Mouse (Mus musculus) forebrain, embryonic 15.5 days (tissue): ENCODE results near the gene Zbtb21. TPM values are rescaled to one million over a fixed set of nuclear protein-coding genes. Genes with fewer than 3 reads are reported as not detected.
A peak's percentile ranks its signal among the peaks of the same experiment; 100 is the strongest.
"Not testable (repeated sequence)": the region's sequence is repeated elsewhere in the genome, so short reads cannot be mapped to it uniquely, and the experiment has no call there.

ENCODE experiments used
- ATAC-seq: fragments of 200-750 bp; cut with Nextera tagmentation; replicated peaks from 2 replicates; pipeline ENCODE4 v1.8.0; 2017; ENCODE audit warnings: mild to moderate bottlenecking, moderate TSS enrichment, moderate library complexity
- H3K27ac ChIP-seq: fragments of 300-500 bp; sonication (generic); replicated peaks from 2 replicates; pipeline ENCODE4 v1.5.1; 2015; ENCODE audit warnings: mild to moderate bottlenecking, inconsistent platforms
- H3K27me3 ChIP-seq: fragments of 300-500 bp; sonication (generic); 2 replicates; pipeline ENCODE4 v1.6.1; 2015; ENCODE audit warnings: inconsistent platforms
- H3K36me3 ChIP-seq: fragments of 300-500 bp; sonication (generic); 2 replicates; pipeline ENCODE4 v1.6.1; 2015; ENCODE audit warnings: mild to moderate bottlenecking, inconsistent platforms
- H3K4me1 ChIP-seq: fragments of 300-500 bp; sonication (generic); 2 replicates; pipeline ENCODE4 v1.6.1; 2015; ENCODE audit warnings: inconsistent platforms
- H3K4me2 ChIP-seq: fragments of 300-500 bp; sonication (generic); replicated peaks from 2 replicates; pipeline ENCODE4 v1.6.1; 2015; ENCODE audit warnings: mild to moderate bottlenecking, inconsistent platforms
- H3K4me3 ChIP-seq: fragments of 300-500 bp; sonication (generic); 2 replicates; pipeline ENCODE4 v1.5.1; 2015; ENCODE audit warnings: mild to moderate bottlenecking, inconsistent platforms
- H3K9ac ChIP-seq: fragments of 300-500 bp; sonication (generic); replicated peaks from 2 replicates; pipeline ENCODE4 v1.6.1; 2015; ENCODE audit warnings: mild to moderate bottlenecking, inconsistent platforms
- H3K9me3 ChIP-seq: fragments of 300-500 bp; sonication (generic); 2 replicates; pipeline ENCODE4 v1.6.1; 2016; ENCODE audit warnings: inconsistent platforms
- WGBS: fragments of 180-500 bp; shearing (Covaris S2); methylation state at CpG from one replicate; pipeline ENCODE4 v1.1.7; 2015; ENCODE audit warnings: mixed read lengths; 5-methylcytosine and 5-hydroxymethylcytosine counted together
- polyA plus RNA-seq: library from polyadenylated mRNA; unstranded; fragments of >200 nt; fragmentation: Nextera tagmentation; extraction: Ambion mirVana; gene quantifications from 2 replicates; pipeline ENCODE4 v1.2.1, GENCODE M21; 2015

Zbtb21 gene
- polyA plus RNA-seq, result 11.0 and 11.9 TPM in 2 replicates

DNA sequence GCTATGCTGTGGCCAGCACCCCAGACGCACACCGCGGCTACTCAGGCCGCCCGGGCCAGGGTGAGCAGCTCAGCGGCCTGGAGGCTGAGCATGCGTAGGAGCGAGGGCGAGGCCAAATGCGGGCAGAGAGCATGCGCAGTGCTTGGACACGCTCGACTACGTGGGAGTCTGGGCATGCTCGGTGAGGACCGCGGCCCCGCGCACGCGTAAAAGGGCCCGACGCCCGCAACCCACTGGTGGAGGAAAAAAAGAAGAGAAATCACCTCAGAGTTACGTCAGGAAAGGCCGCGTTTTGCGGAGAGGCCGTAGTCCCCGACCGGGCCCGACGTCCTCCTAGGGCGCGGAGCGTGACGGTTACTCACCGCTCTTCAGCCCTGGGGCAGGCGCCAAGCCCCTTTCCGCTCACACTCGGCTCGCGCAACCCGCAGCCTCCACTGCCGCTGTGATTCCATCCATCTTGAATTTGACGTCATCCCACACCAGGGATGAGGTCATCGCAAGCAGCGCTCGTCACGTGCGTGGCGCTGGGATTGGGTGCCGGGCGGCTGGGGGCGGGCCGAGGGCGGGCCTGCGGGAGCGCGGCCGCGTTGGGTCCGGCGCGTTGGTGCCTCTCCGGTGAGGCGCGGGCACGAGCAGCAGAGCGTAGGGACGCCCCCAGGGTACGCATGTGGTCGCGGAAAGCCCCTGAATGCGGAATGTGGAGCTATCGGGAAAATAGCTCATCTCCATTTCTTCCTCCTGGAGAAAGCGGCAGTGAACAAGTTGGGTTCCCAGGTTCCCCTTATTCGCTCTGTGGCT lies at the start of gene Zbtb21, which contains the start of gene C2cd2:
Gene Zbtb21, minus strand, starts transcription at position 472 of the 798 bp plus-strand sequence.
Gene C2cd2, minus strand, starts transcription at position 448 of the 798 bp plus-strand sequence.
- ATAC-seq, result peak; percentile 99
- under 1% methylated on average over 77 of the region's 78 CpGs for WGBS
- H3K4me1 ChIP-seq, result peaks cover 18% of the 10 kb centered on the region
- peak within 1 kb of the TSS; percentile 83 for H3K9ac ChIP-seq
- H3K36me3 ChIP-seq, result no peaks in the 10 kb centered on the region
- peak within 1 kb of the TSS; percentile 97 for H3K27ac ChIP-seq
- no peaks in the 10 kb centered on the region for H3K9me3 ChIP-seq
- no peaks in the 10 kb centered on the region for H3K27me3 ChIP-seq
- peak within 1 kb of the TSS; percentile 74 for H3K4me3 ChIP-seq
- peak within 1 kb of the TSS; percentile 73 for H3K4me2 ChIP-seq

DNA sequence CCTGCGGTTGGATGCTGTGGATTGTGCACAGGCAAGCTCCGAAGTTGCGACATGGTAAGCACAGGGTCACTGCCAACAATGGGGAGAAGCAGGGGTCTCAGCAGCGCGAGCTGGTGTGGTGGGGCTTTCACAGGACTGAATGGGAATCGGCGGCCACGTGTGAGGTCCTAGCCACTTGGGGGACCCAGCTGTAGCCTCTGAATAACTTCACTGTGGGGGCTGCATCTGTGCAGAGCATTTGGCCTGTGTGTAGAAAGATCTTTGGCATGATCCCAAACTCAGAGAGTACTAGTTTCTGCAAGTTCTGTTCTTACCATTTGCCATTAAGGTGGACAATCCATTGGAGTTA lies 34.9 kb upstream of the Zbtb21 start:
- WGBS, result 0% methylated on average over 8 of the region's 8 CpGs
- H3K9ac ChIP-seq, result peak overlapping the region; percentile 51
- peaks cover 15% of the 10 kb centered on the region for H3K4me1 ChIP-seq
- H3K36me3 ChIP-seq, H3K27ac ChIP-seq, H3K27me3 ChIP-seq, ATAC-seq, H3K9me3 ChIP-seq: not testable (repeated sequence)
- peak overlapping the region; percentile 80 for H3K4me2 ChIP-seq
- peak overlapping the region; percentile 55 for H3K4me3 ChIP-seq

GRCm38 (mm10) chr16:97996616-97997382 lies 34.4 kb upstream of the Zbtb21 start, which contains the start of gene B230307C23Rik:
Gene B230307C23Rik (plus strand): TSS chr16:97997315.
- no peak within 1 kb of the TSS for H3K27ac ChIP-seq
- peak; percentile 100 for ATAC-seq
- no peaks in the 10 kb centered on the region for H3K9me3 ChIP-seq
- peaks cover 15% of the 10 kb centered on the region for H3K4me1 ChIP-seq
- H3K4me3 ChIP-seq, result peak within 1 kb of the TSS; percentile 55
- no peaks in the 10 kb centered on the region for H3K27me3 ChIP-seq
- H3K9ac ChIP-seq, result peak within 1 kb of the TSS; percentile 51
- 1% methylated on average over 22 of the region's 22 CpGs for WGBS
- no peaks in the 10 kb centered on the region; the same call in 1 of the 2 replicates for H3K36me3 ChIP-seq
- H3K4me2 ChIP-seq, result peak within 1 kb of the TSS; percentile 80

- Histone ChIP-seq H3K27ac (no peak overlapping the region), H3K27me3 (no peaks in the 10 kb centered on the region), H3K4me2 (peak overlapping the region; percentile 80), H3K4me3 (peak overlapping the region; percentile 55), H3K4me1 (peaks cover 15% of the 10 kb centered on the region), H3K36me3 (no peaks in the 10 kb centered on the region; the same call in 1 of the 2 replicates), H3K9ac (no peak overlapping the region), H3K9me3 (no peaks in the 10 kb centered on the region)
- ATAC-seq, result no peak
- WGBS, result 3% methylated on average over 1 of the region's 1 CpGs
These were observed 33.6 kb upstream of the Zbtb21 start for GRCm38 (mm10) chr16:97995849-97996615.

- H3K9ac ChIP-seq, H3K4me3 ChIP-seq, H3K36me3 ChIP-seq, ATAC-seq, H3K4me1 ChIP-seq, H3K27ac ChIP-seq, H3K9me3 ChIP-seq, H3K27me3 ChIP-seq, H3K4me2 ChIP-seq: not testable (repeated sequence)
- WGBS, result 83% methylated on average over 3 of the region's 3 CpGs
These were observed 30.1 kb upstream of the Zbtb21 start for GRCm38 (mm10) chr16:97992477-97992876.

DNA sequence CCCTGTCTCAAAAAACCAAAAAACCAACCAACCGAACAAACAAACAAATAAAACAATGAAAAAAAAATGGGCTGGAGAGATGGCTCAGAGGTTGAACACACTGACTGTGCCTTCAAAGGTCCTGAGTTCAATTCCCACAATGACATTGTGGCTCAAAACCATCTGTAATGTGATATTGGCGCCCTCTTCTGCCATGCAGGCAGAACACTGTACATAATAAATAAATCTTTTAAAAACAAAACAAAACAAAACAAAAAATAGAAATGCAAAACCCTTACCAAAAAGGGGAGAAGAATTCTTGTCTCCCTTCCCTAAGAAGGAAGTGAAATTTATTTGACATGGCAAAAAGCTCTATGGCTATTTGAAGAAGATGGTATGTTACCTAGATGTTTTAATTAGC lies 29.1 kb upstream of the Zbtb21 start:
- no peak overlapping the region for H3K27ac ChIP-seq
- WGBS, result 82% methylated on average over 2 of the region's 2 CpGs
- no peak overlapping the region for H3K4me3 ChIP-seq
- no peak overlapping the region for H3K4me2 ChIP-seq
- no peak for ATAC-seq
- no peaks in the 10 kb centered on the region for H3K27me3 ChIP-seq
- no peaks in the 10 kb centered on the region for H3K36me3 ChIP-seq
- no peaks in the 10 kb centered on the region for H3K9me3 ChIP-seq
- H3K9ac ChIP-seq, result no peak overlapping the region
- peaks cover 5% of the 10 kb centered on the region for H3K4me1 ChIP-seq

DNA sequence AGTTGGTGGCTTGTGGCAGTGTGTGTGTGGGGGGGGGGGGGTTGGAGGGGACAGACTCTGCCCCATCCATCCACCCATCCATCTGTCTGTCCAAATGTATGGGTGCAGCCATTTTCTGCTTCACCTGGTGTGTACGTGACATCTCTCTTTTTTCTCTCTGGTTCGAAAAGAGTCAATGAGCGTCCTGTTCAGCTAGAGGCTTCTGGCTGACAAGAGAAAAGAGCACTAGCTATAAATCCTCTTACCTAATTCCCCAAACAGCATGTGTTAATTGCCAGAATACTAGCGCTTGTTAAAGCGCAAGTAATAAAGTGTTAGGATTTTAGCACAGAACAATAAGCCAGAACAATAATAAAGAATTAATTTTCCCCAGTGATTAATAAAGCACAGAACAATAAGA lies 22.2 kb upstream of the Zbtb21 start:
- Histone ChIP-seq H3K9me3 (no peaks in the 10 kb centered on the region), H3K4me3 (no peak overlapping the region), H3K9ac (no peak overlapping the region), H3K27ac (no peak overlapping the region), H3K36me3 (no peaks in the 10 kb centered on the region), H3K27me3 (no peaks in the 10 kb centered on the region), H3K4me2 (no peak overlapping the region), H3K4me1 (no peaks in the 10 kb centered on the region)
- no peak for ATAC-seq
- WGBS, result 21% methylated on average over 5 of the region's 5 CpGs

DNA sequence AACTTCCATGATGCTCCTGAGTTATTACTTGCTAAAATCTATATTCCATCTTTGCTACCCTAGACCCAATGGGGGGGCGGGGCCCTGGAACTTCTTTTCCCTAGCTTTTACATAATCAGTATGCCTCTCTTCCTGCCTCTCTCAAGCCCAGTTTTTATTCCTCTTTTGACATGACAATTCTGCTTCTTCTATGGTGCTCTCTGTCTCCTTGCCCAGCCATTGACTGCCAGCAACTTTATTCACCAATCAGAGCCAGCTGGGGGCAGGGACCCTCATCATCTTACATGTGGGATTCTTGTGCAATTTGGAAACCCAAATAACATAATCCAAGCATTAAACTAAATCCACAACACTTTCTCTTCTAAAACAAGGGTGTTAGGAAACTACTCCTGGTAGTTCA lies 18.9 kb upstream of the Zbtb21 start:
- no peak overlapping the region for H3K4me2 ChIP-seq
- no peak overlapping the region for H3K27ac ChIP-seq
- no peak overlapping the region for H3K4me3 ChIP-seq
- no peak overlapping the region for H3K9ac ChIP-seq
- WGBS, result 94% methylated on average over 1 of the region's 1 CpGs
- H3K4me1 ChIP-seq, result no peaks in the 10 kb centered on the region
- H3K27me3 ChIP-seq, result no peaks in the 10 kb centered on the region
- no peak for ATAC-seq
- no peaks in the 10 kb centered on the region for H3K36me3 ChIP-seq
- H3K9me3 ChIP-seq, result no peaks in the 10 kb centered on the region

DNA sequence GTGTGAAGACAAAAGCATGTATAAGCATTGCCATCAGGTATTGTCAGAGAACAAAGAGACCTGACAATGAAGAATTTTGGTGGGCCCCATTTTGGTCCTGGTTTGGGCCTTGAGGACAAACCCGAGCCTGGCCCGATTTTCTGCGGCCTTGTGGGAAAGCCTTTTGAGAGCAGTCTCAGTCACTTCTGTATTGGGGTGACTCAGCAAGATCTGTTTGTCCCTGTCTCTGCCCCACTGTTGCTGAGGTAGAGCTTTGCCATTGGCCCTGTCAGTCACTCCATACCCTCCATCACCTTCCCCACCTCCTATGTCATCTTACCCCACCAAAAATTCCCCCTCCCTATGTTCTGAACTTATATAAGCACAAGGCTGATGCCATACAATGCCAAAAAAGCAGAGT lies 15.3 kb upstream of the Zbtb21 start:
- H3K9me3 ChIP-seq, result no peaks in the 10 kb centered on the region
- no peaks in the 10 kb centered on the region for H3K36me3 ChIP-seq
- no peak overlapping the region for H3K27ac ChIP-seq
- 97% methylated on average over 3 of the region's 3 CpGs for WGBS
- H3K4me1 ChIP-seq, result no peaks in the 10 kb centered on the region
- H3K4me2 ChIP-seq, result no peak overlapping the region
- no peak overlapping the region for H3K9ac ChIP-seq
- no peak for ATAC-seq
- no peak overlapping the region for H3K4me3 ChIP-seq
- H3K27me3 ChIP-seq, result no peaks in the 10 kb centered on the region

- Histone ChIP-seq H3K9me3 (no peaks in the 10 kb centered on the region), H3K9ac (no peak overlapping the region), H3K36me3 (no peaks in the 10 kb centered on the region), H3K27ac (no peak overlapping the region), H3K27me3 (no peaks in the 10 kb centered on the region), H3K4me3 (no peak overlapping the region), H3K4me1 (no peaks in the 10 kb centered on the region), H3K4me2 (no peak overlapping the region)
- 72% methylated on average over 1 of the region's 1 CpGs for WGBS
- ATAC-seq, result no peak
These were observed 14.9 kb upstream of the Zbtb21 start for GRCm38 (mm10) chr16:97977277-97977676.

DNA sequence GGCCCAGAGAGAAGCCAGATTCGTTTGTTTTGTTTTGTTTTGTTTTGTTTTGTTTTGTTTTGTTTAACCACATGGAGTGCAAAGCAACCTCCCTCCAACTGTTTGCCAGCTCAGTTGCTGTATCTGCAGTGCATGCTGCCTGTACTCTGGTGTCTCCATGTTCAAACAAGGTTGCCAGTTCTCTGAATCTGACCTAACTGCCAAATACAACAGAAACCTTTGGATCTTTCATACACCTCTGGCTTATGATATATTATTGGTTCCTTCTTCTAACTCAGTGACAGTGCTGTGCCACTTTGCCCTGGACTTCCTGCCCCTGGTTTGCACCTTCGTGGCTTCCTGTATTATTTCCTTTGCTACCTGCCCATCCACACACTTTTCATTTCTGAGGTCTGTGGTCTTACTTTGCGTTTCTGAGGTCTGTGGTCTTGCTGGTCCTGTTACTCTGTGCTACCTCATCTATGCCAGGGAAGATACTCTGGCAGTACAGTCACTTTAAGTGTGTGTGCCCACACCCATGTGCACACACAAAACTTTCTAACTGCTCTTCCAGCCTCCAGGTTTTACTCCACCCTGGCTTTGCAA lies 1.6 kb upstream of the Zbtb21 start:
- Histone ChIP-seq H3K9ac (no peak overlapping the region), H3K4me3 (no peak overlapping the region), H3K27ac (no peak overlapping the region), H3K4me1 (peaks cover 18% of the 10 kb centered on the region), H3K4me2 (no peak overlapping the region), H3K9me3 (no peaks in the 10 kb centered on the region), H3K36me3 (no peaks in the 10 kb centered on the region), H3K27me3 (no peaks in the 10 kb centered on the region)
- no peak for ATAC-seq
- WGBS, result 89% methylated on average over 3 of the region's 3 CpGs
